Mouse (Mus musculus) limb, embryonic 15.5 days (tissue): ENCODE results near the gene Pkp4. TPM values are rescaled to one million over a fixed set of nuclear protein-coding genes. Genes with fewer than 3 reads are reported as not detected.

Experiments used
- ATAC-seq: fragments of 200-750 bp; cut with Nextera tagmentation; 2 replicates; pipeline ENCODE4 v1.8.0; 2017; ENCODE audit warnings: low read depth, moderate TSS enrichment; ENCODE audit not compliant: insufficient number of reproducible peaks, low FRiP score, low TSS enrichment
- H3K27ac ChIP-seq: fragments of 300-500 bp; sonication (generic); 2 replicates; pipeline ENCODE4 v1.5.1; 2015; ENCODE audit warnings: moderate library complexity, mild to moderate bottlenecking, inconsistent platforms
- H3K27me3 ChIP-seq: fragments of 300-500 bp; sonication (generic); 2 replicates; pipeline ENCODE4 v1.6.1; 2015; ENCODE audit warnings: inconsistent platforms
- H3K36me3 ChIP-seq: fragments of 300-500 bp; sonication (generic); 2 replicates; pipeline ENCODE4 v1.6.1; 2015; ENCODE audit warnings: inconsistent platforms
- H3K4me1 ChIP-seq: fragments of 300-500 bp; sonication (generic); 2 replicates; pipeline ENCODE4 v1.6.1; 2015; ENCODE audit warnings: inconsistent platforms
- H3K4me2 ChIP-seq: fragments of 300-500 bp; sonication (generic); 2 replicates; pipeline ENCODE4 v1.6.1; 2015; ENCODE audit warnings: mild to moderate bottlenecking, inconsistent platforms
- H3K4me3 ChIP-seq: fragments of 300-500 bp; sonication (generic); 2 replicates; pipeline ENCODE4 v1.5.1; 2015; ENCODE audit warnings: mild to moderate bottlenecking, inconsistent platforms
- H3K9ac ChIP-seq: fragments of 300-500 bp; sonication (generic); 2 replicates; pipeline ENCODE4 v1.6.1; 2015; ENCODE audit warnings: inconsistent platforms
- H3K9me3 ChIP-seq: fragments of 300-500 bp; sonication (generic); 2 replicates; pipeline ENCODE4 v1.6.1; 2016; ENCODE audit warnings: inconsistent platforms
- WGBS: fragments of 180-500 bp; shearing (Covaris S2); methylation state at CpG from one replicate; pipeline ENCODE4 v1.1.7; 2015; 5-methylcytosine and 5-hydroxymethylcytosine counted together
- polyA plus RNA-seq: library from polyadenylated mRNA; unstranded; fragments of >200 nt; fragmentation: Nextera tagmentation; extraction: Ambion mirVana; gene quantifications from 2 replicates; pipeline ENCODE4 v1.2.1, GENCODE M21; 2015

The Pkp4 gene
- polyA plus RNA-seq, 1 experiment from 2014 or later, result 23.4 TPM

DNA sequence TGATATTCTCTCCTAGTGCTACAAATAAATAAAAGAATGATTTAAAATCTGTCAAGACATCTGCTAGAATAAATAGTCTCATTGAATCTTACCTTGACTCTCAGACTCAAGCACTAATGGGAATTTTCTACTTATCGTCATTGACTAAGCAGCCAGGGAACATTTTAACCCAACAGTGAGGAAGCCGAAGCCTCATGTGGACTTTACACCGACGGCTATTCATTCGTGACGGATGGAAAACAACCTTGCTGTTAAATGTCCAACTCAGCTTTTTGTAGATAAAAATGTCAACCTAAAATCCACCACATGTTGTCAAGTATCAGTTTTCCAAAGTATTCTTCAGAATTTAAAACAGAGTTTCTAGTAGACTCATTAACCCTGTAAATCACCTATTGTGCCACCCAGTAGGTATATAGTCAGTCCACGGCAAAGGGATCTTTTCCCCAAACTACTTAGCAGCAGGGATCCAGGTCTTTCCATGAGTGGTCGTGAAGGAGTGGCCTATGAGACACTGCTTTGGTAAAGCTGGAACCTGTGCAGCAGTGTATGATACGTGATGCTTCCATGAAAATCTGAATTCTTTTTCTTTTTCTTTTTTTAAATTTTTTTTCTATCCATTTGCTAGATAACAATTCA, 9.0 kb downstream of the Pkp4 start:
- Histone ChIP-seq H3K9ac (no peak overlapping the region), H3K36me3 (no peaks in the 10 kb centered on the region), H3K27me3 (no peaks in the 10 kb centered on the region), H3K9me3 (no peaks in the 10 kb centered on the region), H3K27ac (no peak overlapping the region), H3K4me1 (no peaks in the 10 kb centered on the region), H3K4me3 (no peak overlapping the region), H3K4me2 (no peak overlapping the region)
- WGBS, result 67% methylated on average over 9 of the region's 9 CpGs
- no peak for ATAC-seq

DNA sequence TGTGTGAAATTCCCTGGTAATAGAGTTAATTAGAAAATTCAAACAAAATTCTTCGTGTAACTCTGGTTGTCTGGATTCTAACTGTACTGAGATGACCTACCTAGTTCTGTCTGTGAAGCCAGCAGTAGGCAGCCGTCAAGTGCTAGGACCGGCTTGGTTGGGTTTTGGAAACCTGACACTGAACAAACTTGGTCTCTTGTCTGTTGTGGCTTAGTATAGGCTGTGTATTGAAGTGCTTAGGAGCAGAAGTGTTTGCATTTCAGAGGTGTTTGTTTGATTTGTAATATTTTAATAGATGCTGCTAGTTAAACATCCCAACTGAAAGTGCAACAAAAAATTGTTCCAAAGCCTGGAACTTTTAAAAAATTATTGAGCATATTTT, 9.5 kb downstream of the Pkp4 start:
- H3K4me1 ChIP-seq, result no peaks in the 10 kb centered on the region
- no peaks in the 10 kb centered on the region for H3K9me3 ChIP-seq
- H3K4me3 ChIP-seq, result no peak overlapping the region
- no peaks in the 10 kb centered on the region for H3K36me3 ChIP-seq
- H3K27ac ChIP-seq, result no peak overlapping the region
- no peak overlapping the region for H3K4me2 ChIP-seq
- no peak for ATAC-seq
- no peaks in the 10 kb centered on the region for H3K27me3 ChIP-seq
- WGBS, result 67% methylated on average over 3 of the region's 3 CpGs
- H3K9ac ChIP-seq, result no peak overlapping the region

DNA sequence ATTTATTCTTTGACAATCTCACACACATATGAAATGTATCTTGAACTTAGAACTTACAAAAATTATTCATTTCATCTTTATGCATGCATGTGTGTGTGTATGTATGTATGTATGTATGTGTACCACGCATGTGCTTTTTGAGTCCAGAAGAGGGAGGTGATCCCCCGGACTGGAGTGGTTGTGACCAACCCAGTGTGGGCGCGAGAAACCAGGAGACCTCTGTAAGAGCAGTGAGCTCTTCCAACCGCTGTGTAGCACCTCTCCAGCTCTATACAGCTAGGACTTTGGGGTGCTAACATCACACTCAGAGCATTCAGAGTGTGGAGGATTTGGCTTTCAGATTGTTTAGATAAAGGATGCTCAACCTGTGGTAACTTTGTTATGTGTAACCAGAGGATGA, 9.9 kb downstream of the Pkp4 start:
- H3K9ac ChIP-seq, result no peak overlapping the region
- H3K27ac ChIP-seq, result no peak overlapping the region
- no peaks in the 10 kb centered on the region for H3K27me3 ChIP-seq
- no peak overlapping the region for H3K4me2 ChIP-seq
- H3K9me3 ChIP-seq, result no peaks in the 10 kb centered on the region
- 95% methylated on average over 5 of the region's 5 CpGs for WGBS
- H3K4me3 ChIP-seq, result no peak overlapping the region
- no peaks in the 10 kb centered on the region for H3K36me3 ChIP-seq
- no peaks in the 10 kb centered on the region for H3K4me1 ChIP-seq
- ATAC-seq, result no peak

DNA sequence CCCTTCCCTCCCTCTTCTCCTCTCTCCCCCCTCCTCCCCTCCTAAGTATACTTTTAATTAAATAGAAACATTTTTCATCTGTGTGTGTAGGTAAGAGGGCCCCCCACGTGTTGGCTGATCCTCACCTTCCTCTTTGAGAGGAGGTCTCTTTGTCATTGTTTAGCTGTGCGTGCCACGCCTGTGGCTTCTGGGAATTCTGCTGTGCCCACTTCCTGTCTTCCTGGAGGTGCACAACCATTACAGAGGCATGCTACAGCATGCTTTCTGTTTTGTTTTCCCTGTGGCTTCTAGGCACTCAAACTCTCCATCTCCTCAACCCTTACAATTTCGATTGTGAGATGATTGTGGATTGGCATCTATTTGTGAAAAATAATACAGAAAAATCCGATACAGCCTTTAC, 10.9 kb downstream of the Pkp4 start:
- no peak overlapping the region for H3K9ac ChIP-seq
- H3K36me3 ChIP-seq, result no peaks in the 10 kb centered on the region
- no peak overlapping the region for H3K4me2 ChIP-seq
- H3K9me3 ChIP-seq, result no peaks in the 10 kb centered on the region
- H3K4me3 ChIP-seq, result no peak overlapping the region
- no peaks in the 10 kb centered on the region for H3K27me3 ChIP-seq
- 58% methylated on average over 5 of the region's 5 CpGs for WGBS
- no peak for ATAC-seq
- no peaks in the 10 kb centered on the region for H3K4me1 ChIP-seq
- H3K27ac ChIP-seq, result no peak overlapping the region

DNA sequence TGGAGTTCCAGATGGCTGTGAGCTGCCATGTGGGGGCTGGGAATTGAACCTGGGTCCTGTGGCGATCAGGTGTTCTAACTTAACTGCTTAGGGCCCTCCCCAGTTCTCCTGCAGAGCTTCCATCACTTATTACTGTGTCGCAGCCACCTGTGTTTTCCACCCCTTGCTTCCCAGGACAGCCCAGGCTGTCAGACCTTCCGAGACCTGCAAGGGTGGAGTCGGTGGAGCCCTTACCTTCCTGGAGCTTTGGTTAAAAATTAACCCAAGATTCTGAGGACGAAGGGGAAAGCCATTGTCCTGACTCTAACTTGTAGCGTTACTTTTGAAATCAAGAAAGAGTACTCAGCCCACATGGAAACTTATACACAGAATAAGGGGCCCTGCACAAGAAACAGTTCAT, 15.3 kb downstream of the Pkp4 start:
- Histone ChIP-seq H3K27ac (no peak overlapping the region), H3K27me3 (no peaks in the 10 kb centered on the region), H3K4me2 (no peak overlapping the region), H3K4me1 (0 out of 2 replicates have a peak, but pooled peaks cover 4% of the 10 kb centered on the region), H3K4me3 (no peak overlapping the region), H3K9me3 (no peaks in the 10 kb centered on the region), H3K36me3 (no peaks in the 10 kb centered on the region), H3K9ac (no peak overlapping the region)
- no peak for ATAC-seq
- 93% methylated on average over 6 of the region's 6 CpGs for WGBS

DNA sequence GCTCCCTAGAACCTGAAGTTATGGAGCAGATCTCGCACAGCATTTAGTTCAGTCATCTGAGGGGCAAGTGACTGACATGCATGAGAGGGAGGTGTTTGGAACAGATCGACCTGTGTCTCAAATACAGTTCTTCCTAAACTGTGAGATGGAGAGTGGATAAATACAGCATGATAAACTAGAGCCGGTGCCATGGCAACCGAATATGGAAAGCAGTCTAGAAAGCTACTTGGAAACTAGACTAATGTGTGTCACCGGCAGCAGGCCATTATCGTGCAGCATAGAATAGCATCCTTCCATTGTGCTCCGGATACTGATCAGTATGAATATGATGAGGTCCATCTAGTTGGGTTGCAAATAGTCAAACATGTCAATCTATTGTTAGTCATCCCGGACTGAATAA, 17.5 kb downstream of the Pkp4 start:
- 91% methylated on average over 8 of the region's 8 CpGs for WGBS

DNA sequence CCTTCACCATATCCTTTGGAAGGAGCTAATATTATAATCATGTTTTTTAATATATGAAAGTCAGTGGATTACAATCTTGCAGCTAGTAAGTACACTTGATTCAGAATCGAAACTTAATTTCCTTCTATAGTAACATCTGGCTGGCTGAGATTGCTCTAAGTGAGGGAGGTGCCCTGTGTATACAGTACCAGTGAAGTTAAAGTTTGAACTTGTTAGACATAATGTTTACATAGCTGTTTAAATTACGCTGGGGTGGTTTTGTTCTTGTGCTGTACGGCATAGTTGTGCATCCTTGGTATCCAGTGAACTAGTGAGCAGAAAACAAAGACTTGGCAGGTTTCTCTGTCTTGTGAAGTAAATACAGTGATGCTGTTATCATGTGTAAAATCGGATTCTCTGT, 18.3 kb downstream of the Pkp4 start:
- Histone ChIP-seq H3K36me3 (no peaks in the 10 kb centered on the region), H3K4me2 (no peak overlapping the region), H3K9me3 (no peaks in the 10 kb centered on the region), H3K9ac (no peak overlapping the region), H3K4me1 (0 out of 2 replicates have a peak, but pooled peaks cover 6% of the 10 kb centered on the region), H3K27ac (no peak overlapping the region), H3K4me3 (no peak overlapping the region), H3K27me3 (no peaks in the 10 kb centered on the region)
- WGBS, result 61% methylated on average over 4 of the region's 4 CpGs
- ATAC-seq, result no peak

More for the DNA sequence above, 17.5 kb downstream of the Pkp4 start:
- no peak overlapping the region for H3K4me2 ChIP-seq
- H3K27me3 ChIP-seq, result no peaks in the 10 kb centered on the region
- no peaks in the 10 kb centered on the region for H3K9me3 ChIP-seq
- ATAC-seq, result no peak
- no peak overlapping the region for H3K4me3 ChIP-seq
- H3K4me1 ChIP-seq, result 0 out of 2 replicates have a peak, but pooled peaks cover 6% of the 10 kb centered on the region
- no peak overlapping the region for H3K27ac ChIP-seq
- no peaks in the 10 kb centered on the region for H3K36me3 ChIP-seq
- H3K9ac ChIP-seq, result no peak overlapping the region

DNA sequence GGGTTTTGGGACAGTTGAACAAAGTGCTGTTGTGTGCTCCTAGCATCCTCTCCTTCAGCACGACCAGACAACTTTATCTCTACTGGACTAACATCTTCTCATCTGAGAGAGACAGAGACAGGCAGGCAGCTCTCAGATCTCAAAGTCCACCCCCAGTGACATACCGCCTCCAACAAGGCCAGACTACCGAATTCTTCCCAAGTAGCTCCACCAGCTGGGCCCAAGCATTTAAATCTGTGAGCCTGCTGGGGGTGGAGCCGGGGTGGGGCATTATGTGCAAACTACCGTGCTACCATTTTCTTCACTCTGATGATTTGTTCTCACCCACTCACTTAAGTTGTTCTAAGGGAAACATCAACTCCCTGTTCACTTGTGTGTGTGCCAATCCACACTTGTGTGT, 18.8 kb downstream of the Pkp4 start:
- no peak for ATAC-seq
- Histone ChIP-seq H3K36me3 (no peaks in the 10 kb centered on the region), H3K27ac (no peak overlapping the region), H3K4me3 (no peak overlapping the region), H3K9me3 (no peaks in the 10 kb centered on the region), H3K9ac (no peak overlapping the region), H3K4me2 (no peak overlapping the region), H3K27me3 (no peaks in the 10 kb centered on the region), H3K4me1 (0 out of 2 replicates have a peak, but pooled peaks cover 6% of the 10 kb centered on the region)
- 64% methylated on average over 5 of the region's 5 CpGs for WGBS

DNA sequence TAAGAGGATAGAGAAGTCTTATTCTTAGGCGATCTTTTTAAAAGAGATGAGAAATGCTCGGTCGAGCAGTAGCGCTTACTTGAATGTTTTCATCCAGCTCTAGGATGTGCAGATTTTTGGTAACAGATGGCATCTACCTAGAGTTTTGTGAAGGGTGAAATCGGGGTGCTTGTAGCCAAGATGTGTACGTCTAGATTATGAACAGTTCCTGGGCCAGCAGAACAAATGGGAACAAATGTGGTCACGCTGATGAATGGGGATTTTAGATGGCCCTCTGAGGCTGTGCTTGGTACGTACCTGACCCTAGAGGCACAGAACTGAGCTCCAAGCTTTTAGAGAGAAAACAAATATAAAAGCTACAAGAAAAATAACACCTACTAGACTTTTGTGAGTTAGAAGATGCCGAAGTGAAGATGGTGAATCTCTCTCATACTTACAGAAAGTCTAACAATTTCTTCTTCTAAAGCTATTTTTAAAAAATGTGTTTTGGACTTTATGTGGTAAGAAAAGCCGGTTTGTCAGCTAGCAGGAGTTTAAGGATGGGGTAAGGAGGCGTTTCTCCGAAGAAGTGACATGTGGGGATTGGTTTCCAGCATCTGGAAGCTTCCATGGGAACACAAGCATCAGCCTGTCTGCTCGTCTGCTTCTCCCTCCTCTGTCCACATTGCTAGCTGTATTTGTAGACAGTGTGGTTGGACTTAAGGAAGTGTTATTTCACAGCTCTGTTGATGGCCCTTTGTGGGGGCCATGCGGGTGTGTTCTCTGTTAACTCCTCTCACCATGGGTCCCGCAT, 20.9 kb downstream of the Pkp4 start:
- no peak overlapping the region for H3K27ac ChIP-seq
- no peaks in the 10 kb centered on the region for H3K27me3 ChIP-seq
- ATAC-seq, result no peak
- H3K9me3 ChIP-seq, result no peaks in the 10 kb centered on the region
- H3K9ac ChIP-seq, result no peak overlapping the region
- no peak overlapping the region for H3K4me3 ChIP-seq
- H3K36me3 ChIP-seq, result no peaks in the 10 kb centered on the region
- WGBS, result 75% methylated on average over 15 of the region's 15 CpGs
- no peak overlapping the region for H3K4me2 ChIP-seq
- H3K4me1 ChIP-seq, result 0 out of 2 replicates have a peak, but pooled peaks cover 6% of the 10 kb centered on the region

DNA sequence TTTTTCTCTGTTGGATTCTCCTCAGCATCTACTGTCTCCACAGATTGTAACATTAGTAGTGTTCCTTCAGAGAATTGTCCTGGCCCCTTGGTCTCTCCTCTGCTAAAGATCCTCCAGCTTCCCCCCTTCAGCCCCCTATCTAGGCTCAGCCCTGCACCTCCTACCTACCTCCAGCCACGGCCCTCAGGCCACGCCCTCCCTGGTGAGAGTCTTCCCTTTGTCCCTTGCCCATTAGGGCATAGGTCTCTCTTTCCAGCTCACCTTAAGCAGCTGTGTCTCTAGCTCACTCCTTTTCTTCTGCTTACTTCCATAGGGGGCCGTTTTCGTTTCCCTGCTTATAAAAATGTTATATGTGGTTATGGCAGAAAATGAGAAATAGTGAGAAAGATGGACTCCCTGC, 22.9 kb downstream of the Pkp4 start:
- Histone ChIP-seq H3K9ac (no peak overlapping the region), H3K27ac (no peak overlapping the region), H3K27me3 (no peaks in the 10 kb centered on the region), H3K4me2 (no peak overlapping the region), H3K36me3 (peaks cover 8% of the 10 kb centered on the region), H3K4me3 (no peak overlapping the region), H3K9me3 (no peaks in the 10 kb centered on the region), H3K4me1 (0 out of 2 replicates have a peak, but pooled peaks cover 6% of the 10 kb centered on the region)
- no peak for ATAC-seq
- 61% methylated on average over 4 of the region's 4 CpGs for WGBS

DNA sequence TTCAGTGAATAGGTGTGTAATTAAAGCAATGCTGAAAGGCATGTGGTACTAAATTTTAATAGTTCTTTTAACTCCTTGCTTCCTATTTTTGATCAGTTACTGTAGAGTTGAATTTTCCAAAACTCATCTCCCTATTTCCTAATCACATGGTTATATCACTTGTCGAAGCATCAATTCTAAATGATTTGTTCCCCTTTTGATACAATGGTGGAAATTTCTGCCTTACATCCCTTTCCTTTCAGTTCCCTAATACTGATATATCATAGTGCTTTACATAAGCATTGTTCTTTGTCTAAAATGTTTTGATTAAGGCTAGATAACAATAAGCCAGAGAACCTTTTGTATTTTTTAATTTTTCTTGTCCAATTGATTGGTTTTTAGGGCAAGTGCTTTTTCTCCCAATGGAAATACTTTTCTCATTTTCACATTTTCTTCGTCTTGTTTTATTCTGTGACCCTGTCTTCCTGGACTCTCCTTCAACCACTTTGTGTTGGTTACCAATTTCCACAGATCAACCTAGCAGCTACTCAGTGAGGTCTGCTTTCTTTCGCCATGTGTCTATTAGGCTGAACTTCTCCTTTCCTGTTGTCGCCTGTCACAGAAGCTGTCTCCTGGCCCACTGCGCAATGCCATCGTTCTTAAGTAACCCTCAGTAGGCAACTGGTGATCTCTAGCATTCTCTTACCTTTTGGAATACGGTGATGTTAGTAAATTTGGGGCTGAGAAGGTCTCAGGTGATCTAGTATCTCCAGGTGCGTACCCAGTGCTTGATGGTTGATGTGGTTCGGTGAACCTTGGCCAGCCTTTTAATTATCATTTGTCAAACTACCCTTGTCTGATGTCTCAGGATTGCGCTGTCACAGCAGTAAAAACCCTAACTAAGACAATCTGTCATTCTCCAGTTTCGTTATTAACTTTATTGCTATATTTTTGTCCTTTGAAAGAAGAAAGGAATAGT, 23.7 kb downstream of the Pkp4 start:
- H3K4me2 ChIP-seq, result no peak overlapping the region
- H3K36me3 ChIP-seq, result peaks cover 8% of the 10 kb centered on the region
- H3K4me3 ChIP-seq, result no peak overlapping the region
- no peak overlapping the region for H3K27ac ChIP-seq
- H3K27me3 ChIP-seq, result no peaks in the 10 kb centered on the region
- H3K9ac ChIP-seq, result no peak overlapping the region
- H3K9me3 ChIP-seq, result no peaks in the 10 kb centered on the region
- H3K4me1 ChIP-seq, result 0 out of 2 replicates have a peak, but pooled peaks cover 6% of the 10 kb centered on the region
- ATAC-seq, result no peak
- 89% methylated on average over 11 of the region's 11 CpGs for WGBS
